Mouse (Mus musculus): ENCODE data around the gene Tmeff1.
A peak's percentile ranks its signal among the peaks of the same experiment; 100 is the strongest.

Gene Tmeff1

DNA sequence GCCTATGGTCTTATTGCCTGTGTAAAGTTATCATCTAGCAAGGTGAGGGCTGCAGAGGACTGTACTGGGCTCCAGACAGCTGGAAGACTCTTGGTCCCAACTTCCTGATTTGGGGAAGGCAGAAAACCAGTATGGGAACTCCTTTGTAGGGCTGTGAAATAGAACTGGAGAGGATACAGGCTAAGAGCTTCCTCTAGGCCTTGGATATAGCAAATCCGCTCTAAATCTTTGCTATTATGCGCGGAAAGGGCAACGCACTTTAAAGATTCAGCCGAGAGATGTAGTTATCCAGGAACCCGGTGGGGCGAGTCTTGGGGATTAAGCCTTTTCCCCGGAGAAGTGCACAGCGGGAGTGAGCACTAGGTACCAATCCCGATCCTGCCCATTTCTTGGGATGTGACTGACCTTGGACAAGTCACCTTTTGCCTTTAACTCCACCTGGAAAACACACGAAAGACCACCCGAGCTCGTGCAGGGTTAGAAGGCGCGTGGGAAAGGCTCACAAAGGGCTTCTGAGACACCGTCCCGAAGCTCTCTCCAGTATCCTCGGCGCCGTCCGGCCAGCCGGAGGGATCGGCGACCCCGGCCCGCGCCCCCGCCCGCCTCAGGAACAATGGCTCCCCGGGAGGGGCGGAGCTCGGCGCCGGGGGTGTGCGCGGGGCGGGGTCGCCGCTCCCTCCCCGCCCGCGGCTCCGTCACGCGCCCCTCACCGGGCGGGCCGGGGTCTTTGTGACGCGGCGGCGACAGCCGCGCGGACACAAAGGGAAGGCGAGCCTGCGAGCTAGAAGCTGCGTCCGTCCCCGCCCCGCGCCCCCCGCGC is at the start of gene Tmeff1:
Tmeff1 (plus strand) TSS at position 754 of the 820 bp plus-strand sequence.
- peak; percentile 85 for DNase-seq (ENCODE audit: low read depth, low spot score)

DNA sequence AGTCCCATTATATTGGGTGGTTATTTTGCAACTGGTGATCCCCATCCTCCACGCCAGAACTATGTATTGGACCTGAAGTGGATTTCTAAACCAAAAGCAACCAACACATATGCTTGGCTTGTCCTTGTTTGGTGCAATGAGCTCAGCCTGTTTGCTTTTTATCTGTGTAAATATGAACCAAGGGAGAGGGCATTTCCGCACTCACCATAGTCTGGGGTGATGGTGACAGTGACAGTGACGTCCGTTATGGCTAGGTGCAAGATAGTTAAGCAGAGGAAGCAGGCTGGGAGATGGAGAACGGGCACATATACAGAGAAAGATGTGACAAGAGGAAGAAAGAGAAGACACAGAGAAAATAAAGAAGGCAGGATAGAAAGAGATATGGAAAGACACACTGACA is 48.7 kb upstream of the Tmeff1 start:
- no peak for DNase-seq (ENCODE audit: low read depth, low spot score)

DNA sequence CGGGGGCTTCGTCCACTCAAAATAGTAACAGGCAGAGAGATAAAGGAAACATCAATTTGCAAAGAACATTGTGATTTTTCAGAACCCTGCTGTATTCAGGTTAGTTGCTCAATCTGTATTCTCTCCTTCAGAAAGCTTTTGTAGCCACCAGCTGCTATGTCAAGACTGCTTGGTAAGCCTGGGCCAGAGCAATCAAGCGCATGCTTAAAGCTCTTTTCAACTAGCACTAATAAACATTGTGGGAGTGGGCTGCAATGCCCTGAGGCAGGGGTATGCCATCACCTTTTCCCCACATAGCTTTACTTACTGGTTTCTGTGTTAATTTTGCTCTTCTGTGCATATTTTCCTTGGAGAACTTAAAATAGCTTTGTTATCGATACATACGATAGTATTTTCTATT is 48.0 kb upstream of the Tmeff1 start:
- DNase-seq (ENCODE audit: low read depth, low spot score), result no peak

DNA sequence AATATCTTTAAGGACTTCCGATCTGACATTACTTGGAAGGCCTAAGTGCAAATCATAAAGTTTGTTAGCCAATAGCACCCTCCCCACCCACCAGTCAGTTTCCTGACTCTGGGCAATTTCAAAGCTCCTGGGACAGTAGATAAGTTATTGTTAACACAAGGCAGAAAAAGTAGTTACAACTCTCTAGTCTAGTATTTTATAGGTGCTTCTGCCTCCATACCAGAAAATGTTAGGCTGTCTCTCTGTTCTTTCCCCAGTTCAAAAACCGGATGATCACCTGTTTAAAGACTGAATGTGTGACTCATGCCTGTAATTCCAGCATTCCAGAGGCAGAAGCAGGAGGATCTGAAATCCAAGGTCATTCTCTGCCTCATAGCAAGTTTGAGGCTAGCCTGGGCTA is 46.4 kb upstream of the Tmeff1 start:
- DNase-seq (ENCODE audit: low read depth, low spot score), result no peak

DNA sequence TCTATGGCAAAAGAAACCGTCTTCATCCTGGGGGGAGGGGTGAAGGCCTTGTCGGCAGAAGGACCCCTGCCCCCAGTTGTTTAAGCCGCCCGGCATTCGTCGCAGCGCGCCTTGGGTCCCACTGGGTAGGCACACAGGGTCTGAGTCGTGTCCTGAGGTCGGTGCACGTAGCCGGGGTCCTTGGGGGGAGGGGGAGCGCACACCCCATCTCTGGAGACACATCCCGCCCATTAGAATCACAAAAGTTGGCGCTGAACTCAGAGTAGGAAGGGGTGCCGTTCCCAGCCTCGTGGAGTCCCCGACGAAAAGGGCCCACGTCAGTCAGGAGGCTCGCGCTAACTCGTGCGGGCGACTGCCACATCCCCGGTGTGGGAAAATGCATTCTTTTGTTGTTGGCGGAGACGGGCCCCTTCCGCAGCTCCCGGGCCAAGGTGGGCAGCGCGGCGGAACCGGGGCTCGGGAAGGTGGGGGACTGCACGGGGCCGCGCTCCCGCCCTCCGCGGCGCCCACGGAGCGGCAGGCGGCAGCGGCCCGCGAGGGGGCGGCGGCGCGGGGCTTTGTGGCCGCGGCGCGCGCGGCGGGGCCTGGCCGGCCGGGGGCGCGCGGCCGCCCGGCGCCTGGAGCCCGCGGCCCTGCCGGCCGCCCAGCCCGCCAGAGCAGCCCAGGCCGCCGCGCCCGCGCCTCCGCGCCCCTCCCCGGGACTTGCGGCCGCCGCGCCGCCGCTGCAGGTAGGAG is 45.0 kb upstream of the Tmeff1 start, which contains the start of gene Msantd3:
Msantd3 (plus strand) TSS at position 95 of the 735 bp plus-strand sequence.
- DNase-seq (ENCODE audit: low read depth, low spot score), result peak; percentile 91

DNA sequence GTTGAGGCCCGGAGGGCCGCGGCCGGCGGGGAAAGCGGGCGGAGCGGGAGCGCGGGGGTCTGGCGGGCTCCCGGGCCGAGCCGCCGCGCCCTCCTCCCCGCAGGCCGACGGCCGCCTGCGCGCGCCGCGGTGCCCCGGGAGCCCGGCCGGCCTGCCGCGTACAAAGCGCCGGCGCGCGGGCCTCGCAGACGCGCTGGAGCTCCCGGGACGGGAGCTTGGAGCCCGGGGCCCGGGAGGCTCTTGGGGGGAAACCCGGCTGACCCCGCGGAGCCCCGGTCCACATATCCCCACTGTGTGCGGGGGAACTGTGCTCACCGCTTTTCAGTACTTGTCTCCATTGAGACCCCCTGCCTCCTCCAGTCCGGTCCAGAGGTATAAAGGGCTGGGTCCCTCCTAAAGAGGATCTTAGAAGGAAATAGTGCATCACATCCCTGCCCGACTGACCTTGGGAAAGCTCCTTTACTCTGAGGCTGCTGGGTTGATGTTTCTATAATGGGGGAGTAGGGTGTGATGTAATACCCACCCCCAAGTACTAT is 44.3 kb upstream of the Tmeff1 start:
- peak; percentile 59 for DNase-seq (ENCODE audit: low read depth, low spot score)

DNA sequence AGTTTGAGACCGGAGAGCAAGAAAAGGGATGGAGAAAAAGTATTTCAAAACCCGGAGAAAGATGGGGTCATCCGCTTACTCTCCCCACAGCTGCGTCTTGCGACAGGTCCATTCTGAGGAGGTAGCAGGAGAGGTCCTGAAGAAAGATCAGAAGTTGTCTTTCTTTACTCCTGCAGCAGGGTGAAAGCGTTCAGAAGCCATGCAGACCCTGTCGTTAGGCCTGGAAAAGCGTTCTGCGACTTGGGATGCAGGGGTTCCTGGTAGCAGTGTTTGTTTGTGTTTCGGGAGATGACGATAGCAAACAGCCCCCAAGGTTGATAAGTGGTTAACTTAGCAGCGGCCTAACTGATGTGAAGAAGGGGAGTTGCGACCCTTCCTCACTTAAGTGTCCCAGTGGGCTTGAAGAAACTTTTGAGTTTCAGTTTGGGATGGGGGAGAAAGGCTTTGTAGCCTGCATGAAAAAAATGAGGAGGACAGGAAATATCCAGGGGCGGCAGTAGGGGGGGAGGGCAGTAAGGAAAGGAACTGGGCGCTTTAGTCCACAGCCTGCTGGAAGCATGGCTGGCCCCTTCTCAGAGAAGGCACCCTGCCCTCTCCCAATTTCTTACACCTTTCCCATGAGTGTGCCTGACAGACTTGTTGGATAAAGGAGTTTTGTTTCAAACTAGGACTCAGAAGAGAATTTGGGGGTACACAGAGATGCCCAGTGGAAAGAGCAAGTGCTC is 43.3 kb upstream of the Tmeff1 start:
- no peak for DNase-seq (ENCODE audit: low read depth, low spot score)

DNA sequence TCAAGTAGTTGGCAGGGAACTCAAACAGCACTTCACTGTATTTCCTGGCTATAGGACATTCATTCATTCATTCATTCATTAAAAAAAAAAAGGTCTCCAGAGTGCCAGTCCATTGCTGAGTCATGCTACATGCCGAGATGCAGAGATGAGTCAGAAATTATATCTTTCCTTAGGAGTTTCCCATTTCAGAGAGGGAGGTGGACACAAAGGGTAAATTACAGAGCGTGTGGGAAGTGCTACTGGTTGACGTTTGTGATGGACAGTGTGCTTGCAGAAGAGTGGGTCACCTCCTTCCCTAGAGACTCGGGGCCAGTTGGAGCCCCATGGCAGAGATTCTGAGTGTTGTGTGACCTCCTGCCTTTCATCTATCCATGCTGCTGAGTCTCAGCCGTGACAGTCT is 42.6 kb upstream of the Tmeff1 start:
- no peak for DNase-seq (ENCODE audit: low read depth, low spot score)

DNA sequence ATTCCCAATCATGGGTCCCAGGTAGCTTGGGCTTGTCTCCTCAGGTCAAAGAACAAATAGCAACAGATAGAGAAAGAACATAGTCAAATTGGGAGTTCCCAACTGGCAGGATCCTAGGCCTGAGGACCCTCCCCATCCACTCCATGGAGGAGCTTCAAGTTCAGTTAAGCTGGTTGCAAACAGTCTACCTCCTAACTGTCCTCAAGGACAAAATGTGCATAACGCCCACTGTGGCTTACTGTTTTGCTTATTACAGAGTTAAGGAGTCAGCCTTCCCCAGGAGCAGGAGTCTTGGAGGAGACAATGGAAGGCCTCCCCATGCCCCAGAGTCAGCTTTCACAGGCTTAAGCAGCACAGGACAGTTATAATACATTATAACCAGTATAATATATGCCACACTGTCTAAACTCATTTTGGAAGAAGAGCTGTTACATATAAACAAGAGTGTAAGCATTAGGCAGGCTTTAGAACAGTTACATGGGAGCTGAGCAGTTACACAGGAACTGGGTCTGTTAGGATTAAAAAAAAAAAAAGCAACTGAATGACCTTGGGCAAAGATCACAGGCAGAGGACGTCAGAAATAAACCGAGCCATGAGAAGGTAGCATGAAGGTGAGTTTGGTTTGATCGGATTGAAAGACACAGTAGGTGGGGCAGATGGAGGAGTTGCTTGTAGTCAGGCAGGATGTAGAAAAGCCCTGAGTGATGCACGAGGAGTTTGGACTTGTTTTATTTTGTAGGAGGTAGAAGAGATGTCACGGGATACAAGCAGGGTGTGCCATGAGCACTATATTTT is 41.7 kb upstream of the Tmeff1 start:
- peak; percentile 79 for DNase-seq (ENCODE audit: low read depth, low spot score)

DNA sequence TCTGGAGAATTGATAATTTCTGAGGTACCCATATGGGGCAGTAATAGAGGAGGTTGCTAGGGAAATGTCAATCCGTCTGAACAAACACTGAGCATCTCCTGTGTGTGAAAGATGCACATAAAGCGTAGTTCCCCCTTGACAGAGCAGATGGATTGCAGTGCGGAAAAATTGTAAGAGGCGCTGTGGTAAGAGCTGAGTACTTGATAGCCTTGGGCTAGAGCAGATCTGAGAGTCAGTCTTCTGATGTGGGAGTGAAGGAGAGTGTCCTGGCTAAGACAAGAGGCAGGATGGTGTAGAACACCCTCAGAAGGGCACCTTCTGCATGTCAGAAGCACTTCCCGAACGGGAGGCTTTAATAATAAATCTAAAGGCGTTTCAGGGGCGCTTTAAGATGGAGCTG is 40.8 kb upstream of the Tmeff1 start:
- DNase-seq (ENCODE audit: low read depth, low spot score), result no peak

DNA sequence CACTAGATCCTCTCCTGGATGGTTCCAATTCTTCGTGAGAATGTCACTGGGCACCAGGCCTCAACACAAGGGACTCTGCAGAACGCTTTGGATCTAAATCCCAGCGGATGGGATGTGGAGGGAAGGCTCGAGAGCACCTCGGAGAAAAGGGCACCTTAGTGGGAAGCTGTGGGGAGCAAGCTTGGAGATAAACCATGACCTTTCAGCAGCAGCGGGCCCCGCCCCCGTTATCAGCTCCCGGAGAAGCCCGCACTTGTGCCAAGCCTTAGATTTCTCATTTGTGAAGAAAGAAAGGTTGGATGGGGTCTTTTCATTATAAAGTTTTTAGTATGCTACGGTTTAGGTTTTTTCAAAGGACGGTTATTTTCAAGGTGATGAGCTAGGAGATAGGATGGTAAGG is 39.0 kb upstream of the Tmeff1 start:
- no peak for DNase-seq (ENCODE audit: low read depth, low spot score)

DNA sequence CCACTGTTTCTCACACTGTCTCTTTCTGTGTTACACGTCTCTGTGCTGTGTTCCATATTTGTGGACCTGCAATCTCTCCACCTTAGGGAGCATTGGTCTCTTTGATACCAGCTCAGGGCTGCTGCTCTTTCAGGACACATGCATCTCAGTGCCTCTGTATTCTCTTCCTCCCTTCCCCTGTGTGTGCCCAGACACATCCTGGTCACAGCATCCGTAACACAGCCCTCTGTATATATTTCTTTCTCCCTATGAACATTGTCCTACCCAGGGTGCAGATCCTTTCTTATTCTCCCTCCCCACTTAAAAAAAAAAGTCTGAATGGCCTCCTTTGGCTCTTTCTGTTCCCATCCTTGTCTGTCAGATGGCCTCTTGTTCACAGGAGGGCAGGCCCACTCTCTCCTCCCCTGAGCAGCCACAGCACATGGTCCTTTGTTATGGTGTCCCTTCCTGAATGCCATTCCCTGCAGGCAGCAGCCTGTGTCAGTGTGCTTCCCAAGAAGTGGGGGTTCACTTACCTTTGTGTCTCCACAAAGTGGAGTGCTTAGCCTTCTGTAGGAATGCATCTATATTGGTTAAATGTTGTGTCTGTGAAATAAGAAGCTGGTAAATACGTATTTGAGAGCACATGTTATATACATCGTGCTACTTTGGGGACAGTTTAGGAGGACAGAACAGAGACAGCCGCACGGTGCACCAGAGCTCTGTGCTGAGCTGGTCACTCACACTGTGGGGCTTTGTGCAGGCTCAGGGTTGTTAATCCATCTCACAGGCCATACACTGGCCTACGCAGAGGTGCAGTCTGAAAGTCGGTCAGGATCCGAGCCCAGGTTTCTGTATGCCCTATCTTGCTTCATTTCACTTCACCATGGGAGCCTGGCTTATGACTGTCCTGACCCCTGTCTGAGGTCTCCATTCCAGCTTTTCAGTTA is 38.1 kb upstream of the Tmeff1 start:
- DNase-seq (ENCODE audit: low read depth, low spot score), result no peak

DNA sequence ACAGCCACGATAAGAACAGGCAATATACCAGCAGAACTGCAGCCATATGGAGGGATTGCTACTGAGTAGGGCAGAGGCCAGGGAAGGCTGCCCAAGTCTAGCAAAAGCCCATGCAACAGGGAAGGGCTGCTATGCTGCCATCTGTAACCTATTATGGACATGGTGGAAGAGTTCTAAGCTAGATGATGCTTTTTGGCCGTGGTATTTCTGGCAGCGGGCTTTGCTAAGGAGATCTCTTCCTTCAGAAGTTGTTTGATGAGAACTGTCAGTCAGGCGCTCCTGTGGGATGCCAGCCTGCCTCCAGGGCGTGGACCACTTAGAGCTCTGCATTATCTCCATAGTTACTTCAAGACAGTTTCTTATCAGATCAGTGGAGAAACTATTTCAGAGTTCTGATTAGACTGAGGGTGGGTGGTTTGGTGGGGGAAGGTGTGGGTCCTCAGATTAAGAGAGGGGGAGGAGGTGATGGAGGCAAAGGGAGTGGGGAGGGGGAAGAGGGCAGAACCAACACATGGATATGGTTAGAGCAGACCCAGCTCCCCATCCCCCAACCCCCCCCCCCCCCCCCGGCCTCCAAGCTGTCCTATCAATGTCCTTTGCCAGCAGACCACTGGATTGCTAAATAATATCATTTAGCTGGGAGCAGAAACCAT is 36.5 kb upstream of the Tmeff1 start:
- no peak for DNase-seq (ENCODE audit: low read depth, low spot score)

DNA sequence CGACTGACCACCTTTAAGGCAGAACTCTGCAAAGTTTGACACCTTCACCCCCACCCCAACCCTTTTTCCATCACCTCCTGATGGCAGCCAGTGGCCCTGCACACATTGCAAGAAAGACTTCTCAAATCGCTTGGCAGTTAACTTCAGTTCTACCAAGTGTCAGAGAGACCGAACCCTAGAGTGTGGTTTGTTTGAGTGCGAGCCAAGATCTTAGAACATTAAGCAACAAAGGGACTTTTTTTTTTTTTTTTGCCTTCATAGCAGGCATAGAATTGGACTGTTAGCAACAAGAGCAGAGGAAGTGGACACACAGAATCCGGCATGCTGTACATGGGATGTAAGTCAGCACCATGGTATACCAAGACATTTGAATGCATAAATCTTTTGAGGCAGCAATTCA is 35.3 kb upstream of the Tmeff1 start:
- no peak for DNase-seq (ENCODE audit: low read depth, low spot score)

DNA sequence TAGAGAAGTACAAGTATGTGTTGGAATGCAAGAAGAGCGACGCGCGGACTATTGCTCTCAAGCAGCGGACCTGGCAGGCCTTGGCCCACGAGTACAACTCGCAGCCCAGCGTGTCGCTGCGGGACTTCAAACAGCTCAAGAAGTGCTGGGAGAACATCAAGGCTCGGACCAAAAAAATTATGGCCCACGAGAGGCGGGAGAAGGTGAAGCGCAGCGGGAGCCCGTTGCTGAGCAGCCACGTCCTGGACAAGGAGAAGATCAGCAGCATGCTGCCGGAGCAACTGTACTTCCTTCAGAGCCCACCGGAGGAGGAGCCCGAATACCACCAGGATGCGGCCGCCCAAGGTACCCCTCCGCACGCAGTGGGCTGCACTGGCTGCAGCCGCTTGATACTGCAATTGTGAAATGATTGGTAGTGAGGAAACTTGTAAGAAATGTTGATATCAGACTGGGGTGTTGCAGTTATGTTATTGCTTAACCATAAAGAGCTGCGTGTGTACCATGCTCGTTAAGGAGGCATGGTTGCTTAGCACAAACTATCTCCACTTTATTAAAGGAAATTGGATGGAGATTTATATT is 32.4 kb upstream of the Tmeff1 start:
- DNase-seq (ENCODE audit: low read depth, low spot score), result peak; percentile 49

DNA sequence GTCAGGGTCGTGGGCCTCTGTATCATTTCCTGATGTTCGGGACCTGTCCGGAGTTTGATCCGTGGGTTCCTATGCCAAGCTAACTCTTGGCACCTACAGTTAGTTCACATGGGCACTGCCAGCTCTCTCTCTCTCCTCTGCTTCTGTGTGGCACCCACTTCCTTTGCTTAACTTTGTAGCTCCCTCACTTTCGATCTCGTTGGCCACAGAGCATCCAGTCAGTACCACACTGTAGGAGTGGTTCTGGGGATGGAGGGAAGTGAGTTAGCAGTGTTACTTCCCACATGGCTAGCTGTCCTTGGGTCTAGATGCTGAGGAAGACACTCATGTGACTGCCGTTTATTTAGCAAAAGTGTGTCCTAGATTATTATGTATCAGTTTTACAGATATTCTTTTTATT is 30.8 kb upstream of the Tmeff1 start:
- no peak for DNase-seq (ENCODE audit: low read depth, low spot score)

DNA sequence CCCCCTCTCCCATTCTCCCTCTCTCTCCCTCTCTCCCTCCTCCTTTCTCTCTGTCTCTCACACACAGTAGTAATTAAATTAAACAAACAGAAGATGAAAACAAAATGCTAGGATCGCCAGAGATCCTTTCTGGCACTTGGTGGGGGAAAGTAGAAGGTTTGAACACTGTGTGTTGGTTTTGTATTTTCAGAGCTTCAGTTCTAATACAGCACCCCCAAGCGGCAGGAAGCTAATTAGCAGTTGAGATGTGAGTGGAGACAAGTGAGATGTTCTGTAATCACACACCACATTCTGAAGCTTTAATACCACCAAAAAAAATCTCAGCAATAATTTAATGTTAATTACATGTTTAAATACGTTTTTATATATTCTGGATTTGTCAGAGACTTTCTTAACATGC is 29.2 kb upstream of the Tmeff1 start:
- peak; percentile 59 for DNase-seq (ENCODE audit: low read depth, low spot score)

DNA sequence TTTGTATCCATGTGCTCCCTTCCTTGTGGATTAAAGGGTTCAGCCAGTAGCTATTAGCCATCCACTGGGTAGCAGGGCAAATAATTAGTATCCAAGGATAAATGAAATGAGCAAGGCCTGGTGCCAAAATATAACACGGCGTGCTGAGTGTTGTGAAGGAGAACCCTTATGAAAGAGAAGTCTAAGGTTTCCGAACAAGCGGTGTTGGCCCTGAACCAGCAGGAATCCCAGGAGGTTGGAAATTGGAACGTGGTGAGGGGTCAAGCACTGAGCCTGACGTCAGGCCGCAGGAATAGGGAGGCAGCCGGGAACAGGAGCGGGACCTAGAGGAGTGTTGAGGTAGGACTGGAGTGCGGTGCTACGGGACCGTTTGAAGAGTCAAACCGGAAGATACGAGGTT is 25.3 kb upstream of the Tmeff1 start:
- DNase-seq (ENCODE audit: low read depth, low spot score), result no peak

DNA sequence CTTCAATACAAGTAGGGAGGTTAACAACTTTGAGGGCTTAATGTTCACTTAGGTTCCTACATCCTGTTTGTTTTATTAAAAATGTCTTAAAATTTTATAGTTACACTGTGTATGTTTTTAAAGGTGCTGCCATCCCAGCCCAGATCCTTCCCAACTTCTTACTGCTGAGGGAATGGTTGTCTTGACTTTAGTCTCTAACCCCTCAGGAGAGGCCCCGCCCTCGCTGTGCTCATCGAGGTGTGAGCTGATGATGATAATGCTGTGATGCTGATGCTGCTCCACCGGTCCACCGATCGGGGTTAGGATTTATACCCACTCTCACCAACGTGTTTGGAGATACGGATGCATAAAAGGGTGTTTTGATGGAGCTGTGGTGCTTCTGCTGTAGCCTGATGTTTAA is 23.1 kb upstream of the Tmeff1 start:
- DNase-seq (ENCODE audit: low read depth, low spot score), result no peak

All from ES-CJ7 (cell line).